Mouse (Mus musculus): ENCODE measurements around the gene Prlr. TPM values are rescaled to one million over a fixed set of nuclear protein-coding genes. Genes with fewer than 3 reads are reported as not detected.
A peak's percentile ranks its signal among the peaks of the same experiment; 100 is the strongest.

Prlr gene
- total RNA-seq, 2 experiments from 2014 or later = 2.7 to 6.2 TPM

DNA sequence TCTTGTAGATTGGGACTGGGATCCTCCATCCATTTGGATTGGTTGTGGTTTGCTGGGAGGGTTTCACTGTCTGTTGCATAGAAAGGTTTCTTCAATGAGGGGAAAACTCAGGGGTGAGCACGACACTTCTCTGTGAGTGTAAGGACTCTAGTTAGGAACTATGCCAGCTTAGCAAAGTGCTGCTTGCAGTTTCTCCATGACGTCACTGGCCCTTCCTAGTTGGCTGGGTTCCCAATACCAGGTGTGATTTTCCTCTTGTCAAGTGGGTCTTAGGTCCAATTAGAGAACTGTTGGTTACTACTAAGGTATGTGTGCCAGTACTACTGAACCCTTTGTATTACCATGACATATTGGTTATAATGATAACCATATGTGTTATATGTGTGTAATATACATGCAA, 51.6 kb downstream of the Prlr start:
- DNase-seq (ENCODE audit: low spot score in 2 of 2) = no peak

DNA sequence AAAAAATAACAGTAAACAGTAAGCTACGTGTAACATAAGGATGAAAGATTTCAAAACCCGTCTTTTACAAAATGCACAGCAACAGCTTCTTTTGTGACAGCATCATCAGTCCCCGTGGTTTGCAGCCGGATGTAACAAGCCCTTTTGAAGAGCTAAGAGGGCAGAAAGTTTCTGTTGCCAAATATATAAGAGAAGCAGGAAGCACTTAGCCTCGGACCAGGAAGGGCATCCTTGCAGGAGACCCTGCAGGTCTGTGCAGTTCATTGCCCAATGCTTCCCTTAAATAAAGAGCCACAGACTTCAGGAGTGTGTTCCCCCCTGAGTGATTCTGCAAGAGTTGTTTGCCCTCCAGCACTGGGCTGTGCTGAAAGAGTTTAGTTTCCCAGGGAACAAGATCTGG, 58.9 kb downstream of the Prlr start:
- no peak for DNase-seq (ENCODE audit: low spot score in 2 of 2)

GRCm38 (mm10) chr15:10236812-10237211, 59.8 kb downstream of the Prlr start:
- no peak for DNase-seq (ENCODE audit: low spot score in 2 of 2)

DNA sequence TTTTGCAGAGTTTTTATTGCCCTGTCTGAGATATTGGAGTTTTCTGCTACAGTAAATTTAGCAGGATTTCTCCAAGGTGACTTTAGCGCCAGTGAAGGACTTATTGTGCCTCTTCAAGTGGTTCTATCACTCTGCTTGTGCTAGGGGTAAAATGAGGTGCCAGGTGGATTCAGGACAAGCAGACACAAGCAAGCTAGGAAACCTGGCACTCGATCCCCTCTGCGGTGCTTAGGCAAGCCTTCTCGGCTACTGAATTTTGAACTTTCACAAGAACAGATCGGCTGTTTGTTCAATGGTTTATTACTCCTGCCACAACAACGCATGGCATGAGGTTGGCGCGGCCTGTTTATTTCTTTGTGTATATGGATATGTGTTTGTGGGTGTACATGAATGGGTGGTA, 61.4 kb downstream of the Prlr start:
- DNase-seq (ENCODE audit: low spot score in 2 of 2) = no peak

DNA sequence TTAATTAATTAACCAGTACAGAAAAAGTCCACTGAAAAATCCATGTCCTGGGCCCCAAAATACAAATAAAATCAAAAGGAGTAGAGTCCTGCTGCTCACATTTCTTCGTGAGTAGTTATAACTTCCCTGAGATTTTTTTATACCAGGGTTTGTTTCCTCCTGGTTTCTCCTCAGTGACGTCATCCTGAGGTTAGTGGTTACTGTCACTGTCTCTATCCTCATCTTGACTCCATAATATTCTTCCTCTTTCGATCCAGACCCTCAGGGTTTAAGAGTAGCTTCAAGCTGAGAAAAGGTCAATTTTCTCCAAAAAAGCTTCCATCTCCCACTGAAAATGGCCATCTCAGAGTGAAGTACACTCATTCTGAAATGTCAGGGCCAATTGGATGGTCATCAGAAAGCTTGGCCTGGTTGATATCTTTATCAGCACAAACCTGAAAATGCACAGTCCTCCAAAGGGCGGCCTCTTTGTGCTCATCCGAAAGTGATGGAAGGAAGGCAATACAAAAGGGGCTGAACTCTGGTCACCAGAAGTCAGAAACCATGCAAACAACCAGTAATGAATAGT, 63.3 kb downstream of the Prlr start:
- no peak for DNase-seq (ENCODE audit: low spot score in 2 of 2)

- no peak for DNase-seq (ENCODE audit: low spot score in 2 of 2)
Observed at GRCm38 (mm10) chr15:10242250-10242649, 65.2 kb downstream of the Prlr start.

- no peak for DNase-seq (ENCODE audit: low spot score in 2 of 2)
Observed at GRCm38 (mm10) chr15:10249285-10249684, 72.2 kb downstream of the Prlr start.

- no peak for DNase-seq (ENCODE audit: low spot score in 2 of 2)
Observed at GRCm38 (mm10) chr15:10250784-10251183, 73.7 kb downstream of the Prlr start.

DNA sequence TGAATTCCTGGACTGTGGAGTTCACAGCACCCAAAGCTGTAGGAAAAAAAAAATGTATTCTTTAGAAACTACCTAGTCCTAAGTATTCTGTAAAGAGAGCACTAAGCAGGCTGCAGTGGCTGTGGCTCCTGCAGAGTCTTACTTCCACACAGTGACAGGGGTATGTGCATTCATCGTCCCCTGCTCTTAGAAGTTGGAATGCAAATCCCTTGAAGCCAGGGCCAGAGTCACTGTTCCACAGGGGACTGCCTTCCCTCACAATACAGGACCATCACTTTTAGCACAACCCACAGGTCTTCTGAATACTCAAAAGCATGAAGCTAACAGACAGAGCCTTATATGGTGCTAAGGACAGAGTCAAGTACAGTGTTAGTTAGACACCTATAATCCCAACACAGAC, 75.5 kb downstream of the Prlr start:
- no peak for DNase-seq (ENCODE audit: low spot score in 2 of 2)

GRCm38 (mm10) chr15:10262219-10262618, 85.2 kb downstream of the Prlr start:
- DNase-seq (ENCODE audit: low spot score in 2 of 2) = no peak

- no peak for DNase-seq (ENCODE audit: low spot score in 2 of 2)
Observed at GRCm38 (mm10) chr15:10262641-10263040, 85.6 kb downstream of the Prlr start.

GRCm38 (mm10) chr15:10263420-10263819, 86.4 kb downstream of the Prlr start:
- DNase-seq (ENCODE audit: low spot score in 2 of 2) = no peak

DNA sequence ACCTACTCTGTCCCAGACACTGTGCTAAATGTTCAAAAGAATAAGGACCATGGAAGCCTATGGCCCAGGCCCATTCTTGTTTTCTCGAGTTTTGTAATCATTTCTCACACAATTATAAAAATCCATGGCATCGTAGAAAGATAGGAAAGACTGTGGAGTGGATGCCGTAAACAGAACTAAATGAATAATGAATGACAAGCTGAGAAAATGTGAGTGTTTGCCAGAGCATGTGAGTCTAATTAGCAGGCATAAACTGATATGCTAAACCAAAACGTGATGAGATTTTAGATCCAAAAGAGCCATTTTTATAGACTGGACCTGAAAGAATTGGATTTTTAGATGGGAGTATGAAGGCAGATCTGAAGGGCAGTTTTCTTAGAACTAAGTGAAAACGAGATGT, 87.8 kb downstream of the Prlr start:
- DNase-seq (ENCODE audit: low spot score in 2 of 2) = no peak

DNA sequence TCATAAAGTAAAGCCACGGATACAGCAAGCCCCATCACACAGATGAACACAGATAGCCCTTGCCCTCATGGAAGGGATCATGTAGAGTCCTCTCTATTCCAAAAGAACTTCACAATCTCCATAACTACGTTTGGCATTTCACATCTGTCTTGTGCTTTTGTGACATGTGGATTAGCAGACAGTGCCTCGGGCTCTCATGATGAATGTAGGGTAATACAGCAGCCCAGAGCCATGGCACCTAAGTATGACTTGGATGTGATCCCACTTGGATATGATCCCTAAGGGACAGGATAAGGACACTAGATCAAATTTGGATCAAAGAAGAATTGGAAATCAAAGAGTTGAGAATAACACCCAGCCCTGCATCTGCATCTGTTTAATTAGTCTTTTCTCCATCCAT, 90.2 kb downstream of the Prlr start:
- DNase-seq (ENCODE audit: low spot score in 2 of 2) = no peak

DNA sequence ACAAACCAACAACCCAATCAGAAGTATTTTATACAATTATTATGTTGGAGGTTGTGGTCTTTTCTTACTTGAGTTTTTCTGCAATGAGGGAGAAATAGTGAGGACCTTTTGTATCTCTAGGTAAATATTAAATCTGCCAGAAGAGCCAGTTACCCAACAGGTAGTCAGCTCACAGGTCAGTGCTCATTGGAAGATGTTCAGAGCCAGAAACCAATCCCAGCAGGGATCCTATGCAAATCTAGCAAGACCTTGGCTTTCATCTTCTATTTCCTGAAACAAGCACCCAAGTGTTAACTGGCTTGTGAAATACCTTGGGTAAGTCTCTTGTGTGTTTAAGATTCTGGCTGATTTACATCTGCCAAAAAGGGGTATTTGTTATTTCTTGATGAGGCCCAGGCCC, 99.3 kb downstream of the Prlr start:
- no peak for DNase-seq (ENCODE audit: low spot score in 2 of 2)

DNA sequence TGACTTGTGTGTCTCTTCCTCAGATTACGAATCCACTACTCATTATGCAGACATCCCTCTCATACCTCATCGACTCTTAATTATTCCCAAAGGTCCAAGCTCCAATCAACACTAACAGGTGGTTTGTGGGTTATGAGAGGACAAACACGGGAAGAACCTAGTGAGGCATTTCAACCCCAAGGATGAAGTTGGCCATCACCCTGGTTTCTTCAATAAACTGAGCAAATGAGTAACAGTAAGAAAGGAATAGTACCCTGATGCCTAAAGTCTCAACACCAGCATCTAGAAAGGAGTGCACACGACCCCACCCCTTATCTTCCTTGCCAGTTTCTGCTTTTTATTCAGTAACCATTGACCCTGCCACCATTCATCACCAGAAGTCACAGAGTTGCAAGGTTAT, 100.4 kb downstream of the Prlr start:
- DNase-seq (ENCODE audit: low spot score in 2 of 2) = no peak

- no peak for DNase-seq (ENCODE audit: low spot score in 2 of 2)
Observed at GRCm38 (mm10) chr15:10281546-10281945, 104.5 kb downstream of the Prlr start.

DNA sequence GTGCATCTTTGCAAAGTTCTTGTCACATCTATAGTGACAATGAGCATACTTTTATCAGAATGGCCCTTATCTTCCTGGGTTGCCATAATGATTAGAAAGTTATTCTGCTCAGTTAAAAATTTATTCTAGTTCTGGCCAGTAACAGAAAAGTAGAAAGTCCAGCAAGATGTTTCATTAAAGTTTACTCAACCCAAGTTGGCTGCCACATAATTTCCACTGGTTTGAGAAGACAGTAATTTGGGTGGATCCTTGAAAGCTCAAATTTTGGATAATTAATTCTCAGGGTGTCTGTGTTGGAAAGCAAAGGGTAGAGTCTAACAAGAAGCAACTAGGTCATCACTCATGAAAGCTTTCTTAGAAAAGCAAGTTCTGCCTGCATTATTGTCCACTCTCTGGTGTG, 106.6 kb downstream of the Prlr start:
- no peak for DNase-seq (ENCODE audit: low spot score in 2 of 2)

DNA sequence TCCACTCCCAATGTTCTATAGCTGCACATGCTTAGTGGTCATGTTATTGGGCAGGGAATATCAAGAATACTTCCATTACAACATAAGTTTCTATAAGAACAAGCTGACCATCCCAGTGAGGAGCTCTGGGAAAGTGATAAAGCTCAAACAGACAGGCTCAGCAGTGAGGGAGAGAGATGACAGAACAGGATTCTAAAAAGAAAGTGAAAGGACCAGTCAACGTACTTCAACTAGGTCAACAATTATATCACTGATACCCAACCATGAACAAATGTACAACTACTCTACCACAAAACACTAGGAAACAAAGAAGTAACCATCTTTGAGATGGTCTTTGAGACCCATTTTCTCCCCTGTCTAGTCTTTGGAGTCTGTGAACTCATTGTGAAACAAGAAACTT, 119.5 kb downstream of the Prlr start:
- DNase-seq (ENCODE audit: low spot score in 2 of 2) = no peak

- DNase-seq (ENCODE audit: low spot score in 2 of 2) = no peak
Observed at GRCm38 (mm10) chr15:10298058-10298457, 121.0 kb downstream of the Prlr start.

DNA sequence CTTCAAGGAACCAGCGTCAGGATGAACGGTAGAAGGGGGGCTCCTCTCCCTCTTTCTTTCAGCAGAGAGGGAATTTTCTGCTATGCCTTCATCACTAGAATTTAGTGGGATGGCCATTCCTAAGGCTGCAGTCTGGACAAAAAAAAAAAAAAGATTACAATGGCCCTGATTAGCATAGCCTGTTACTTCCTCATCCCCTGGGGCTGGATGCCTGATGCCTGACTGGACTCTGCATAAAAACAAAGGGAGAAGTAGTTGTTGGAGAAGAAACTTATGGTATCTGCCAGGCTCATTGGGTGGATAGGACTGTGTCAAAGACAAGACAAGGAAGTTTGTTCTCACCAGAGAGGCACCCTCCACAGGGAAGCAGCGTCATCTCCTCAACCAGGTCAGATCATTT, 122.4 kb downstream of the Prlr start:
- no peak for DNase-seq (ENCODE audit: low spot score in 2 of 2)

- DNase-seq (ENCODE audit: low spot score in 2 of 2) = peak; percentile 9 to 65
Observed at GRCm38 (mm10) chr15:10306461-10306860, 129.4 kb downstream of the Prlr start.

DNA sequence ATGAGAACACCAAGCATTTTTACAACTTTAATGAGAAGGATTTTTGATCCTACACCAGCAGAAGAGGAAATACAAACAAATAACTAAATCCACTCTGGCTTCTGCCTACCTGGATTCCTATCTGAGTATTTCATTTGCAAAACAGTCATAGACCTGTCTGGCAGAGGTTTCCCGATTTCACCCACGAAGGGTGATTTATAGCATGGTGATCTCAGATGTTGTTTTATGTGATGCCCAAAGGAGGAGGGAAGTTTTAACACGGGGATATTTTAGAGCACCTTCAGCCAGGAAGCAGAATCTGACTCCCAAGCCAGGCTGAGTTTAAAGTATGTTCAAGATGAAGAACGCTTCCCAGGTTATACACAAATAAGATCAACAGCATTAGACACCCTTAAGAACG, 134.8 kb downstream of the Prlr start:
- no peak for DNase-seq (ENCODE audit: low spot score in 2 of 2)
